Mouse (Mus musculus): ENCODE data around the gene Mark2.

Mark2 gene

GRCm38 (mm10) chr19:7339026-7339425 is 2.6 kb downstream of the Mark2 start:
- in situ Hi-C loops (cut with MboI; ENCODE audit: low pct_unique_long_range_greater_than_20kb in 1 of 2, low sequenced_read_pairs in 2 of 2, unreplicated experiment in 1 of 2) = no loop called here

GRCm38 (mm10) chr19:7337781-7338342 is 3.8 kb downstream of the Mark2 start:
- in situ Hi-C loops (cut with MboI; ENCODE audit: low pct_unique_long_range_greater_than_20kb in 1 of 2, low sequenced_read_pairs in 2 of 2, unreplicated experiment in 1 of 2) = no loop called here

- in situ Hi-C loops (cut with MboI; ENCODE audit: low pct_unique_long_range_greater_than_20kb in 1 of 2, low sequenced_read_pairs in 2 of 2, unreplicated experiment in 1 of 2) = no loop called here
Measured at GRCm38 (mm10) chr19:7335656-7336055, 6.0 kb downstream of the Mark2 start.

DNA sequence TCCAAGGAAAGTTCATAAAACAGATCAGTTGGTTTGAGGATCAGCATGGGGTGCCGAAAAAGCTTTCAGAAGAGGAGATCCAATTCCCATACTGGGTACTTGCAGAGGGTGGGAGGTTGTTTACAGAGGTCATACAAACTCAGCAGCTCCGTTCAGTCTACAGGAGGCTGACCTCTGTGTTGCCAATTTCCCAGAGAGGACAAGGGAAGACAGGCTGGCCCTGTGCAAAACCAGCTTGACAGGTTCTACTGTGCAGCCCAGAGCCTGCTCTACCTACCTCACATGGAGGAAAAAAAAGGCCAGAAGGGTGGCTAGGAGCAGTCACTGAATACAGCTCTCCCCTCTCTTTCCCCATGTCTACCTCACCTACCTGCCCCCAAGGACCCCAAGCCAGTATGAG is 7.6 kb downstream of the Mark2 start:
- in situ Hi-C loops (cut with MboI; ENCODE audit: low pct_unique_long_range_greater_than_20kb in 1 of 2, low sequenced_read_pairs in 2 of 2, unreplicated experiment in 1 of 2) = no loop called here

DNA sequence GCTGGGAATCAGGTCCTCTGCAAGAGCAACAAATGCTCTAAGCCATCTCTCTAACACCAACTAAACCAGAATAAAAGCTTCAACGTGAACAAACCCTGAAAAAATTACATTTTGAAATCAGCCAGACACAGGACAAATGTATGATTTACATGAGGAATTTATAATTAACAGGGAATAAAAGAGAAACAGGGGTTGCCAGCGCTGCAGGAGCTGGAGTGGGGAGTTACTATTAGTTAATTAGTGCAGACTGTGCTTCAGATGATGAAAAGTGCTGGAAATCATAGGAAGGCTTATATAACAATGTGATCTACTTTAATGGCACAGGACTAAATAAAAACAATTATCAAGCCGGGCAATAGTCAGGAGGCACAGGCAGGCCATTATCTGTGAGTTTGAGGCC is 20.3 kb downstream of the Mark2 start:
- in situ Hi-C loops (cut with MboI; ENCODE audit: low pct_unique_long_range_greater_than_20kb in 1 of 2, low sequenced_read_pairs in 2 of 2, unreplicated experiment in 1 of 2) = no loop called here

DNA sequence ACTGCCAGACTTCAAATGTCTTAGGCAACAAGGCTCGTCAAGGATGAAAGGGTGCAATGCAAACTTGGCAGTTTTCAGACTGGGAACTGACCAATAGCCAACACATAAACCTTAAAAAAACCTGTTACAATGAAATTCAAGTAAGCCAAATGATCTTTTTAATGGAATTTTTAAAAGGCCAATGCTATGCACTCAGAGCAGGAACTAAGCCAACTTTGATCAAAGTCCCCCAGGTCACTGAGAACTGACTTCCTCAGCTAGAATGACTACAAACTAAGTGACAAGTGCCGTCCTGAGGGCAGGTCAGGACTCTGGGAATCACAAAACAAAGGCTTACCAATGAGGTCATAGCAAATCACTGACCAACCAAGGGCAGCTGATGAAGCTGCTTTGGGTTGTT is 21.5 kb downstream of the Mark2 start:
- in situ Hi-C loops (cut with MboI; ENCODE audit: low pct_unique_long_range_greater_than_20kb in 1 of 2, low sequenced_read_pairs in 2 of 2, unreplicated experiment in 1 of 2) = no loop called here

DNA sequence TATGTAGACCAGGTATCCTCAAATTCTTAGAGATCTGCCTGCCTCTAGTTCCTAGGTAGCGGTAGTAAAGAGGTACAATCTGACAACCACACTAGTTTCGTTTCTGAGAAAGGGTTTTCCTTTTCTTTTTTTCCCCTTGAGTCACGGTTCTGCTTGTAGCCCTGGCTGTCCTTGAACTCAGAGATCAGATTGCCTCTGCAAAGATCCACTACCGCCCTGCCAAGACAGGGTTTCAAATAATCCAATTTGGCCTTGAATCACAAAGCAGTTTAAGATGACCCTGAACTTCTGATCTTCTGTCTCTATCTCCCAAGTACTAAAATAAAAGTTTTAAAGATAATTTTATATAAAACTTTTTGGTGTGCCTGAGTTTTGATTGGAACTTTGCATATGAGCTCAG is 23.9 kb downstream of the Mark2 start:
- in situ Hi-C loops (cut with MboI; ENCODE audit: low pct_unique_long_range_greater_than_20kb in 1 of 2, low sequenced_read_pairs in 2 of 2, unreplicated experiment in 1 of 2) = no loop called here

- in situ Hi-C loops (cut with MboI; ENCODE audit: low pct_unique_long_range_greater_than_20kb in 1 of 2, low sequenced_read_pairs in 2 of 2, unreplicated experiment in 1 of 2) = no loop called here
Measured at GRCm38 (mm10) chr19:7316822-7317221, 24.8 kb downstream of the Mark2 start.

GRCm38 (mm10) chr19:7315587-7315984 is 26.1 kb downstream of the Mark2 start:
- in situ Hi-C loops (cut with MboI; ENCODE audit: low pct_unique_long_range_greater_than_20kb in 1 of 2, low sequenced_read_pairs in 2 of 2, unreplicated experiment in 1 of 2) = no loop called here

DNA sequence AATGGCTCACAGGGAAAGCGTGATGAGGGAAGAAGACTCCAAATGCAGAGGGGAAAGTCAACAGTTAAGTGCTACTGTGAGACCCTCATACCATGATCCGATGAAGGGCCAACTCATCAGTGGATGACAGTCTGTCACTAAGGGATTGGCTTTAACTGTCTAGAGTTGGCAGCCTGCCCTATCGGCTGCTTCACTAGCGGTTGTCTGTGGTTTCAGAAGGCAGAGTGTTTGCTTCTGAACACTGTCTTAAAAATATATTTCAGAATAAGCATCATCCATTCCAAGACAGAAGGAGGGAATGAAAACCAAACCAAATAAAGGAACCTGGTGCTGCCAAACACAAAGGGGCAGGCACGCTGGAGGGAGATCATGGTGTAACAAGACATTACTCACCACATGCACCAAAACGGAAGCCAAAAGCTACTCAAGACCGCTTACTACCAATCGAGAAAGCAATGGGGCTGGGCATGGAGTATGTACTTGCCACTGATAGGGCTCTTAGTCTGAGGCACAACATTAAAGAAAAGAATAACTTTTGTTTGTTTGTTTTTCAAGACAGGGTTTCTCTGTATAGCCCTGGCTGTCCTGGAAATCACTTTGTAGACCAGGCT is 26.6 kb downstream of the Mark2 start:
- in situ Hi-C loops (cut with MboI; ENCODE audit: low pct_unique_long_range_greater_than_20kb in 1 of 2, low sequenced_read_pairs in 2 of 2, unreplicated experiment in 1 of 2) = no loop called here

GRCm38 (mm10) chr19:7313660-7314059 is 28.0 kb downstream of the Mark2 start:
- in situ Hi-C loops (cut with MboI; ENCODE audit: low pct_unique_long_range_greater_than_20kb in 1 of 2, low sequenced_read_pairs in 2 of 2, unreplicated experiment in 1 of 2) = no loop called here

- in situ Hi-C loops (cut with MboI; ENCODE audit: low pct_unique_long_range_greater_than_20kb in 1 of 2, low sequenced_read_pairs in 2 of 2, unreplicated experiment in 1 of 2) = no loop called here
Measured at GRCm38 (mm10) chr19:7311306-7311705, 30.4 kb downstream of the Mark2 start.

- in situ Hi-C loops (cut with MboI; ENCODE audit: low pct_unique_long_range_greater_than_20kb in 1 of 2, low sequenced_read_pairs in 2 of 2, unreplicated experiment in 1 of 2) = no loop called here
Measured at GRCm38 (mm10) chr19:7310704-7311103, 31.0 kb downstream of the Mark2 start.

- in situ Hi-C loops (cut with MboI; ENCODE audit: low pct_unique_long_range_greater_than_20kb in 1 of 2, low sequenced_read_pairs in 2 of 2, unreplicated experiment in 1 of 2) = no loop called here
Measured at GRCm38 (mm10) chr19:7309738-7310330, 31.8 kb downstream of the Mark2 start.

- in situ Hi-C loops (cut with MboI; ENCODE audit: low pct_unique_long_range_greater_than_20kb in 1 of 2, low sequenced_read_pairs in 2 of 2, unreplicated experiment in 1 of 2) = no loop called here
Measured at GRCm38 (mm10) chr19:7307995-7308770, 33.5 kb downstream of the Mark2 start.

- in situ Hi-C loops (cut with MboI; ENCODE audit: low pct_unique_long_range_greater_than_20kb in 1 of 2, low sequenced_read_pairs in 2 of 2, unreplicated experiment in 1 of 2) = no loop called here
Measured at GRCm38 (mm10) chr19:7306968-7307367, 34.7 kb downstream of the Mark2 start.

DNA sequence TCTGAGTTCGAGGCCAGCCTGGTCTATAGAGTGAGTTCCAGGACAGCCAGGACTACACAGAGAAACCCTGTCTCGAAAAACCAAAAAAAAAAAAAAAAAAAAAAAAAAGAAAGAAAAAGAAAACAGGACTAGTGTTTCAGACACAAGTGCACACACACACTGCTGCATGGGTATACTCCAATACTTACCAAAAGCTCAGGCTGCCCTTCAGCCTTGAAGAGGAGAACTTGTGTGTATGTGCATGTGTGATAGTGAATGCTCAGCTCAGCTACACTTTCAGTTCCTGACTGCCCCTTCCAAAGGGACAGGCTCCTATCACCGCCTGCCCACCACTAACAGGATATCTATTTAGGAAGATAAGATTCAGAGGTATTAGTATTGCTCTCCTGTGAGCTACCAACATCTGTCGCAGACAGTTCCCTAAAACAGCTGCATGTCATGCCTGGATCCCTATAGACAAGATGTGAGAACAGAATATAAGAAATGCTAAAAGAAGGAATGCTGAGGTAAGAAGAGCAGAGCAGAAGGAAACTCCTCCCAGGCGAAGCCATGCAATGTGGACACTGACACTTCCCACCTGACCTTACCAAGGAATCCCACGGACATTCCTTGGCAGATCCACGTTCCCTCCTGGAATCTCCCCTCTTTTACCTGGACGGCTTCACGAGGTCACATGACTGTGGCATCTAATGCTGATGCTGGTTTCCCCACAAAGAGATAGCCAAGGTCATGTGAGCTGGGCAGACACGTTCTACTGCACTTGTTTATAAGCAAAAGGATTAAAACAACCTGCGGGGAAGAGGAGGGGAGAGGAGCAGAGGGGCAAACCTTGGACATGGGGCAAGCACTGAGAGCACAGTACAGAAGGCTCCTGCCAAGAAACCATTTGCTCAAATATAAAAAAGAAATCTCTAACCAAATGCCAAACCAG is 36.0 kb downstream of the Mark2 start:
- in situ Hi-C loops (cut with MboI; ENCODE audit: low pct_unique_long_range_greater_than_20kb in 1 of 2, low sequenced_read_pairs in 2 of 2, unreplicated experiment in 1 of 2) = no loop called here

- in situ Hi-C loops (cut with MboI; ENCODE audit: low pct_unique_long_range_greater_than_20kb in 1 of 2, low sequenced_read_pairs in 2 of 2, unreplicated experiment in 1 of 2) = no loop called here
Measured at GRCm38 (mm10) chr19:7304801-7305200, 36.9 kb downstream of the Mark2 start.

- in situ Hi-C loops (cut with MboI; ENCODE audit: low pct_unique_long_range_greater_than_20kb in 1 of 2, low sequenced_read_pairs in 2 of 2, unreplicated experiment in 1 of 2) = no loop called here
Measured at GRCm38 (mm10) chr19:7303796-7304195, 37.9 kb downstream of the Mark2 start.

Data from mouse embryonic stem cell (cell line).